Mouse (Mus musculus) left cerebral cortex, adult 9 months (tissue): ENCODE measurements around the gene Rab9b.

ENCODE experiments used
- DNase-seq, 2 experiments: peaks; one replicate each; pipeline ENCODE4 v3.0.0; 2022; ENCODE audit warnings: low spot score in 2 of 2

Rab9b gene

GRCm38 (mm10) chrX:136868061-136869040 lies at the start of gene Rab9b:
Gene Rab9b (minus strand): TSS chrX:136868755.
- peak; percentile 7 to 48 for DNase-seq

- DNase-seq, result no peak
These were observed 35.8 kb upstream of the Rab9b start for GRCm38 (mm10) chrX:136904369-136904768.

- DNase-seq, result peak in 1 of 2 experiments; percentile 26
These were observed 27.2 kb upstream of the Rab9b start for GRCm38 (mm10) chrX:136895757-136896156.

GRCm38 (mm10) chrX:136850300-136850699 lies 18.3 kb downstream of the Rab9b start:
- no peak for DNase-seq

- no peak for DNase-seq
These were observed 39.9 kb downstream of the Rab9b start for GRCm38 (mm10) chrX:136828610-136829009.

- DNase-seq, result peak in 1 of 2 experiments; percentile 33
These were observed 43.5 kb downstream of the Rab9b start for GRCm38 (mm10) chrX:136825016-136825415.

- no peak for DNase-seq
These were observed 46.2 kb downstream of the Rab9b start, which contains the start of gene Plp1 for GRCm38 (mm10) chrX:136822371-136822770. Gene Plp1 (plus strand): TSS chrX:136822671.

- peak; percentile 32 to 84 for DNase-seq
These were observed 48.3 kb downstream of the Rab9b start for GRCm38 (mm10) chrX:136820250-136820649.

- no peak for DNase-seq
These were observed 48.8 kb downstream of the Rab9b start for GRCm38 (mm10) chrX:136819752-136820151.
